Mouse (Mus musculus) intestine, postnatal 0 days (tissue): Measurements from ENCODE around the gene Ric8b. TPM values are rescaled to one million over a fixed set of nuclear protein-coding genes. Genes with fewer than 3 reads are reported as not detected.

Experiments used
- ATAC-seq: fragments of 200-750 bp; cut with Nextera tagmentation; 2 replicates; pipeline ENCODE4 v1.8.0; 2017; ENCODE audit warnings: mild to moderate bottlenecking, moderate TSS enrichment, moderate library complexity
- H3K27ac ChIP-seq: fragments of 300-500 bp; sonication (generic); 2 replicates; pipeline ENCODE4 v1.5.1; 2014; ENCODE audit warnings: mild to moderate bottlenecking, low read depth, low read length, moderate library complexity
- H3K27me3 ChIP-seq: fragments of 300-500 bp; sonication (generic); replicated peaks from 2 replicates; pipeline ENCODE4 v1.6.1; 2014; ENCODE audit warnings: low read length, mixed read lengths; ENCODE audit not compliant: control insufficient read depth, insufficient read depth
- H3K36me3 ChIP-seq: fragments of 300-500 bp; sonication (generic); 2 replicates; pipeline ENCODE4 v1.6.1; 2014; ENCODE audit warnings: mild to moderate bottlenecking, moderate library complexity; ENCODE audit not compliant: control insufficient read depth, insufficient read depth
- H3K4me1 ChIP-seq: fragments of 300-500 bp; sonication (generic); replicated peaks from 2 replicates; pipeline ENCODE4 v1.6.1; 2014; ENCODE audit warnings: antibody characterized with exemption, low read length, mixed read lengths; ENCODE audit not compliant: control insufficient read depth, insufficient read depth
- H3K4me2 ChIP-seq: fragments of 300-500 bp; sonication (generic); replicated peaks from 2 replicates; pipeline ENCODE4 v1.6.1; 2014; ENCODE audit warnings: low read depth, mild to moderate bottlenecking, moderate library complexity
- H3K4me3 ChIP-seq: fragments of 300-500 bp; sonication (generic); 2 replicates; pipeline ENCODE4 v1.5.1; 2014; ENCODE audit warnings: low read depth, low read length
- H3K9ac ChIP-seq: fragments of 300-500 bp; sonication (generic); 2 replicates; pipeline ENCODE4 v1.6.1; 2014; ENCODE audit warnings: mild to moderate bottlenecking, low read depth, low read length
- H3K9me3 ChIP-seq: fragments of 300-500 bp; sonication (generic); 2 replicates; pipeline ENCODE4 v1.6.1; 2016; ENCODE audit warnings: mixed run types; ENCODE audit not compliant: control insufficient read depth
- CTCF ChIP-seq: sonication (generic); IDR thresholded peaks from 2 replicates; pipeline ENCODE4 v1.5.1; 2016; ENCODE audit warnings: low read depth, mild to moderate bottlenecking, control low read depth, antibody characterized with exemption, moderate library complexity
- WGBS: fragments of 180-500 bp; shearing (Covaris S2); extraction: QIAGEN DNeasy Blood & Tissue Kit; methylation state at CpG from one replicate; pipeline ENCODE4 v1.1.7; 2014; 5-methylcytosine and 5-hydroxymethylcytosine counted together
- polyA plus RNA-seq: library from polyadenylated mRNA; unstranded; fragments of >200 nt; fragmentation: Nextera tagmentation; extraction: Ambion mirVana; gene quantifications from 2 replicates; pipeline ENCODE4 v1.2.1, GENCODE M21; 2015

Ric8b gene
- polyA plus RNA-seq, 1 experiment from 2014 or later: 6.7 TPM

DNA sequence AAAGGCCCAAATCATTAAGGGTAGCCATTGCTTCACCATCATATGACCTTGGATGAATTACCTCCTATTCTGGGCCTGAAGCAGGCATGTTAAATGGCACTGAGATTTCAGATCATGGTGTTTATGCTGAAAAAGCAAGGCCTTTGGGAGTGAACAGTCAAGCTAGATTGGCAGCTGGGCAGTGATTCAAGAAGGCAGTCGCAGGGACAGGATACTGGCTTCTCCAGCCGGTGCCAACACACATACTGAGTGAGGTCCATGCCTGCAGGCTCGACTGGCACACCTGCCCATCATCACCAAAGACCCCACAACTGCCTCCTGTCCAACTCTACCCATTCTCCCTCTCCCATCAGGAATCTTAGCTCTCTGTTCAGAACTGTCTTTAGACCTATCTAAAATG lies 8.9 kb upstream of the Ric8b start:
- TF ChIP-seq CTCF: no peak
- ATAC-seq: no peak

GRCm38 (mm10) chr10:84909021-84909801 lies 8.2 kb upstream of the Ric8b start:
- no peak overlapping the region for H3K9ac ChIP-seq
- no peaks in the 10 kb centered on the region for H3K36me3 ChIP-seq
- WGBS: 86% methylated on average over 17 of the region's 17 CpGs
- H3K27ac ChIP-seq: no peak overlapping the region
- H3K4me3 ChIP-seq: no peak overlapping the region
- no peaks in the 10 kb centered on the region for H3K27me3 ChIP-seq
- no peak for TF ChIP-seq CTCF
- ATAC-seq: no peak
- no peaks in the 10 kb centered on the region for H3K4me1 ChIP-seq
- H3K4me2 ChIP-seq: no peak overlapping the region
- H3K9me3 ChIP-seq: no peaks in the 10 kb centered on the region

More for the DNA sequence above, 8.9 kb upstream of the Ric8b start:
- Histone ChIP-seq H3K9ac (no peak overlapping the region), H3K27me3 (no peaks in the 10 kb centered on the region), H3K9me3 (no peaks in the 10 kb centered on the region), H3K4me2 (no peak overlapping the region), H3K4me3 (no peak overlapping the region), H3K36me3 (no peaks in the 10 kb centered on the region), H3K27ac (no peak overlapping the region), H3K4me1 (no peaks in the 10 kb centered on the region)
- 88% methylated on average over 3 of the region's 3 CpGs for WGBS

DNA sequence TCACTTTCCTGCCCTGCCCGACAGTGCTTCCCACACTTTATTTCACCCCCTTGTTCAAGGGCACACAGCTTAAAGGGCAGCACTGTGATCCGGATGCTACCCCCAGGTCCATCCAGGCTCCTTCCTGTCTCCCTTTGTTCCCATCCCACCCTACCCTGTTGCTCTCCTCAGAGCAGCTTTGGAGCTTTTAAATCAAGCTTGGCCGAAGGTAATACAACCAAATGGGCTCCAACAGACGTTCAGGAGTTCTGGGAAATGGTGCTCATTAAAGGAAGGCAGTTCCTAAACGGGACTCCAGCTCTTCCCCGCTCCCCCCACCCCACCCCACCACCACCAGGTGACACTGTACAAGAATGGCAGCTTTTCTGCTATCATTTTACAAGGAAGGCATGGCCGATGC lies 7.2 kb upstream of the Ric8b start:
- Histone ChIP-seq H3K27ac (no peak overlapping the region), H3K36me3 (no peaks in the 10 kb centered on the region), H3K4me2 (no peak overlapping the region), H3K4me1 (no peaks in the 10 kb centered on the region), H3K27me3 (no peaks in the 10 kb centered on the region), H3K9me3 (no peaks in the 10 kb centered on the region), H3K9ac (no peak overlapping the region), H3K4me3 (no peak overlapping the region)
- no peak for ATAC-seq
- no peak for TF ChIP-seq CTCF
- WGBS: 57% methylated on average over 7 of the region's 7 CpGs

- WGBS: 55% methylated on average over 1 of the region's 1 CpGs
- no peak overlapping the region for H3K9ac ChIP-seq
- ATAC-seq: no peak
- H3K4me2 ChIP-seq: no peak overlapping the region
- H3K27ac ChIP-seq: no peak overlapping the region
- no peak overlapping the region for H3K4me3 ChIP-seq
- no peaks in the 10 kb centered on the region for H3K9me3 ChIP-seq
- no peaks in the 10 kb centered on the region for H3K4me1 ChIP-seq
- TF ChIP-seq CTCF: no peak
- no peaks in the 10 kb centered on the region for H3K36me3 ChIP-seq
- H3K27me3 ChIP-seq: no peaks in the 10 kb centered on the region
Observed at GRCm38 (mm10) chr10:84910758-84911384, 6.5 kb upstream of the Ric8b start.

- Histone ChIP-seq H3K9ac (no peak overlapping the region), H3K36me3 (no peaks in the 10 kb centered on the region), H3K4me3 (no peak overlapping the region), H3K4me2 (no peak overlapping the region), H3K4me1 (no peaks in the 10 kb centered on the region), H3K27ac (no peak overlapping the region), H3K9me3 (no peaks in the 10 kb centered on the region), H3K27me3 (no peaks in the 10 kb centered on the region)
- WGBS: 82% methylated on average over 1 of the region's 1 CpGs
- ATAC-seq: no peak
- no peak for TF ChIP-seq CTCF
Observed at GRCm38 (mm10) chr10:84913148-84913547, 4.3 kb upstream of the Ric8b start.

DNA sequence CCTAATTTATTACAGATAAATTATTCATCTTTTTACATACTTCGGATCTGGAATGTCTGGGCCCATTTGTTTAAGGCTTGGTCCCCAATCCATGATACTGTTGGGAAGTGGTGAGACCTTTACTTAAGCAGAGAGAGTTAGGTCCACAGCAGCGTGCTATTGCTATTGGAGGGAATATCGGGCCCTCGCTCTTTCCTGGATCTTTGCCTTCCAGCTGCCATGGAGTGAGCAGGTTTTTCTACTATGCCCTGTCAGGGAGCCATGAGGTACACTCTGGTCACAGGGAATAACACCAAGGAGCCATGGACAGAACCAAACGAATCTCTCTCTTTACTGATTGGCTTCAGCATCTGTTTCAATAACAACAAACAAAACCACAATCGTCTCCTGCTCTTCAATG lies 1.9 kb upstream of the Ric8b start:
- H3K4me3 ChIP-seq: no peak overlapping the region
- H3K27me3 ChIP-seq: no peaks in the 10 kb centered on the region
- H3K9ac ChIP-seq: no peak overlapping the region
- WGBS: 82% methylated on average over 6 of the region's 6 CpGs
- no peak for ATAC-seq
- H3K4me1 ChIP-seq: 0 out of 2 replicates have a peak, but pooled peaks cover 9% of the 10 kb centered on the region
- no peaks in the 10 kb centered on the region for H3K9me3 ChIP-seq
- no peak overlapping the region for H3K27ac ChIP-seq
- H3K4me2 ChIP-seq: no peak overlapping the region
- TF ChIP-seq CTCF: no peak
- H3K36me3 ChIP-seq: no peaks in the 10 kb centered on the region
